Mouse (Mus musculus) left cerebral cortex, adult 8-10 months (tissue): ENCODE results near the gene Nmnat2. TPM values are rescaled to one million over a fixed set of nuclear protein-coding genes. Genes with fewer than 3 reads are reported as not detected.
A peak's percentile ranks its signal among the peaks of the same experiment; 100 is the strongest.

Experiments
- DNase-seq, 2 experiments: peaks; one replicate each; pipeline ENCODE4 v3.0.0; 2022; ENCODE audit warnings: low spot score in 2 of 2
- total RNA-seq, 4 experiments: library from RNA; stranded (reverse); gene quantifications; 2 replicates each; pipeline ENCODE4 v1.2.4; 2022

The Nmnat2 gene
- total RNA-seq, 4 experiments from 2014 or later = 152 to 174 (median 163) TPM

GRCm38 (mm10) chr1:153019128-153019527 is 64.3 kb downstream of the Nmnat2 start:
- no peak for DNase-seq

GRCm38 (mm10) chr1:153019623-153020022 is 64.8 kb downstream of the Nmnat2 start:
- DNase-seq = no peak

GRCm38 (mm10) chr1:153021034-153021638 is 66.3 kb downstream of the Nmnat2 start:
- DNase-seq = no peak

- DNase-seq = no peak
Measured at GRCm38 (mm10) chr1:153023018-153023417, 68.2 kb downstream of the Nmnat2 start.

- no peak for DNase-seq
Measured at GRCm38 (mm10) chr1:153023875-153024274, 69.1 kb downstream of the Nmnat2 start.

GRCm38 (mm10) chr1:153024453-153024852 is 69.7 kb downstream of the Nmnat2 start:
- DNase-seq = no peak

- DNase-seq = no peak
Measured at GRCm38 (mm10) chr1:153031345-153031744, 76.6 kb downstream of the Nmnat2 start.

- DNase-seq = no peak
Measured at GRCm38 (mm10) chr1:153031954-153032353, 77.2 kb downstream of the Nmnat2 start.

GRCm38 (mm10) chr1:153033145-153033908 is 78.5 kb downstream of the Nmnat2 start:
- DNase-seq = no peak

- DNase-seq = no peak
Measured at GRCm38 (mm10) chr1:153034064-153034463, 79.3 kb downstream of the Nmnat2 start.

- peak; percentile 50 to 61 for DNase-seq
Measured at GRCm38 (mm10) chr1:153035328-153035944, 80.6 kb downstream of the Nmnat2 start.

GRCm38 (mm10) chr1:153037353-153038345 is 82.9 kb downstream of the Nmnat2 start:
- no peak for DNase-seq

GRCm38 (mm10) chr1:153040091-153040490 is 85.3 kb downstream of the Nmnat2 start:
- DNase-seq = peak in 1 of 2 experiments; percentile 46

- no peak for DNase-seq
Measured at GRCm38 (mm10) chr1:153041046-153041445, 86.3 kb downstream of the Nmnat2 start.

GRCm38 (mm10) chr1:153042318-153042717 is 87.5 kb downstream of the Nmnat2 start:
- DNase-seq = no peak

GRCm38 (mm10) chr1:153043332-153043731 is 88.5 kb downstream of the Nmnat2 start:
- no peak for DNase-seq

- no peak for DNase-seq
Measured at GRCm38 (mm10) chr1:153045368-153045767, 90.6 kb downstream of the Nmnat2 start.

GRCm38 (mm10) chr1:153048147-153048878 is 93.5 kb downstream of the Nmnat2 start:
- no peak for DNase-seq

- no peak for DNase-seq
Measured at GRCm38 (mm10) chr1:153049451-153049850, 94.7 kb downstream of the Nmnat2 start.

- no peak for DNase-seq
Measured at GRCm38 (mm10) chr1:153051474-153051873, 96.7 kb downstream of the Nmnat2 start.

GRCm38 (mm10) chr1:153053619-153054018 is 98.8 kb downstream of the Nmnat2 start:
- DNase-seq = no peak
